Mouse (Mus musculus) kidney, postnatal 14 days (tissue): ENCODE results near the gene Fcho1.

Source experiments
- DNase-seq: peaks from one replicate; pipeline ENCODE4 v3.0.0; 2022; ENCODE audit warnings: mixed read lengths

Fcho1 gene

GRCm38 (mm10) chr8:71680471-71680870 lies 45.0 kb downstream of the Fcho1 start:
- peak; percentile 51 for DNase-seq

GRCm38 (mm10) chr8:71679550-71680168 lies 45.9 kb downstream of the Fcho1 start:
- DNase-seq, result no peak

- no peak for DNase-seq
These were observed 46.4 kb downstream of the Fcho1 start for GRCm38 (mm10) chr8:71679116-71679515.

- no peak for DNase-seq
These were observed 47.3 kb downstream of the Fcho1 start for GRCm38 (mm10) chr8:71678216-71678615.

GRCm38 (mm10) chr8:71677555-71677954 lies 48.0 kb downstream of the Fcho1 start:
- DNase-seq, result peak; percentile 58

- DNase-seq, result no peak
These were observed 48.7 kb downstream of the Fcho1 start for GRCm38 (mm10) chr8:71676803-71677202.

- DNase-seq, result peak; percentile 71
These were observed 49.3 kb downstream of the Fcho1 start, which contains the start of gene Jak3 for GRCm38 (mm10) chr8:71676020-71676741. Jak3 (plus strand) TSS chr8:71676296.

GRCm38 (mm10) chr8:71675456-71676019 lies 50.0 kb downstream of the Fcho1 start:
- no peak for DNase-seq

GRCm38 (mm10) chr8:71674071-71674470 lies 51.4 kb downstream of the Fcho1 start:
- DNase-seq, result no peak

GRCm38 (mm10) chr8:71672168-71672735 lies 53.3 kb downstream of the Fcho1 start:
- no peak for DNase-seq

- DNase-seq, result peak; percentile 93
These were observed 54.0 kb downstream of the Fcho1 start, which contains the start of gene Unc13a for GRCm38 (mm10) chr8:71671549-71671965. Unc13a (minus strand) TSS chr8:71671757.

- DNase-seq, result peak; percentile 52
These were observed 54.6 kb downstream of the Fcho1 start for GRCm38 (mm10) chr8:71670621-71671548.

- no peak for DNase-seq
These were observed 55.3 kb downstream of the Fcho1 start for GRCm38 (mm10) chr8:71670198-71670597.

- peak; percentile 59 for DNase-seq
These were observed 57.1 kb downstream of the Fcho1 start for GRCm38 (mm10) chr8:71668220-71668975.

GRCm38 (mm10) chr8:71667256-71667655 lies 58.3 kb downstream of the Fcho1 start:
- DNase-seq, result no peak

- no peak for DNase-seq
These were observed 58.7 kb downstream of the Fcho1 start for GRCm38 (mm10) chr8:71666855-71667254.

- peak; percentile 75 for DNase-seq
These were observed 60.0 kb downstream of the Fcho1 start for GRCm38 (mm10) chr8:71665331-71666130.

GRCm38 (mm10) chr8:71660325-71661120 lies 65.0 kb downstream of the Fcho1 start:
- peak; percentile 88 for DNase-seq

GRCm38 (mm10) chr8:71659751-71660150 lies 65.8 kb downstream of the Fcho1 start:
- DNase-seq, result no peak

- DNase-seq, result peak; percentile 30
These were observed 66.9 kb downstream of the Fcho1 start for GRCm38 (mm10) chr8:71658515-71659049.
